Mouse (Mus musculus) CH12.LX (cell line): ENCODE data around the gene Tspan10.

ENCODE experiments used
- BHLHE40 ChIP-seq: IDR thresholded peaks from 2 replicates; pipeline ENCODE4 v1.6.1; 2011; ENCODE audit warnings: mild to moderate bottlenecking, low read depth, low read length, improper control_type of control experiment
- CTCF ChIP-seq, 2 experiments: IDR thresholded peaks in 1 of 2; conservative IDR thresholded peaks in 1 of 2; 2 replicates each; pipeline ENCODE4 v1.5.1; 2011 to 2012; ENCODE audit warnings: low read depth in 2 of 2, low read length in 2 of 2, improper control_type of control experiment in 1 of 2, inconsistent platforms in 1 of 2, mild to moderate bottlenecking in 1 of 2, moderate library complexity in 1 of 2
- EP300 ChIP-seq: IDR thresholded peaks from 2 replicates; pipeline ENCODE4 v1.6.1; 2011; ENCODE audit warnings: low read length, improper control_type of control experiment
- ETS1 ChIP-seq: conservative IDR thresholded peaks from 2 replicates; pipeline ENCODE4 v1.6.1; 2012; ENCODE audit warnings: low read depth, mild to moderate bottlenecking, inconsistent platforms, low read length, improper control_type of control experiment, moderate library complexity
- JUND ChIP-seq: conservative IDR thresholded peaks from 2 replicates; pipeline ENCODE4 v1.6.1; 2011; ENCODE audit warnings: low read depth, low read length, improper control_type of control experiment
- KAT2A ChIP-seq: IDR thresholded peaks from 2 replicates; pipeline ENCODE4 v1.6.1; 2012; ENCODE audit warnings: low read length, improper control_type of control experiment, inconsistent platforms; ENCODE audit not compliant: insufficient replicate concordance
- POLR2A ChIP-seq: IDR thresholded peaks from 2 replicates; pipeline ENCODE4 v1.6.1; 2011; ENCODE audit warnings: low read depth, mild to moderate bottlenecking, improper control_type of control experiment, low read length
- POLR2AphosphoS2 ChIP-seq: IDR thresholded peaks from 2 replicates; pipeline ENCODE4 v1.6.1; 2011; ENCODE audit warnings: low read depth, low read length, improper control_type of control experiment
- ZKSCAN1 ChIP-seq: IDR thresholded peaks from 2 replicates; pipeline ENCODE4 v1.6.1; 2012; ENCODE audit warnings: low read depth, inconsistent platforms, low read length, improper control_type of control experiment, borderline replicate concordance
- ZMIZ1 ChIP-seq: IDR thresholded peaks from 2 replicates; pipeline ENCODE4 v1.6.1; 2012; ENCODE audit warnings: low read depth, mild to moderate bottlenecking, inconsistent platforms, low read length, improper control_type of control experiment

DNA sequence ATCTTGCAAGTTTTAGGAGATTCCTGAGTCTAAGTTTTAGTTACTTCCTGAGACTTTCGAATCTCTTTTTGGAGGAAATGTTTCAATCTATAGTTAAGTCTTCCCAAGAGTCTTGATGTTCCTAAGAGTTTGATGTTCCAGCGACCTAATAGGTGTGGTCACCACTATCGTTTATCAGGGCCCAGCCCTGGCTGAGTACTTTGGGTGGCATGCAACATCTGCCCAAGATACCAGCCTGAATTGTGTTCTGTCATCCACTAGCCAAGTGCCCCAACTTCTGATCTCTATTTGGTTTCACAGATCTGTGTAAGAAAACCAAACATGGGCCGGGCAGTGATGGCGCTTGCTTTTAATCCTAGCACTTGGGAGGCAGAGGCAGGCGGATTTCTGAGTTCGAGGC, 13.0 kb downstream of the Tspan10 start:
- TF ChIP-seq ZMIZ1 (no peak), CTCF (conservative IDR thresholded peaks at IDR 0.05 in 1 of 2, IDR thresholded peaks at IDR 0.05 in 1 of 2; ENCODE audit: low read depth in 2 of 2, low read length in 2 of 2) (no peak), POLR2AphosphoS2 (no peak), ZKSCAN1 (no peak), BHLHE40 (no peak), POLR2A (no peak), KAT2A (no peak), JUND (no peak), ETS1 (no peak), EP300 (no peak)
